Mouse (Mus musculus) hindbrain, embryonic 12.5 days (tissue): ENCODE measurements around the gene Slc36a3. TPM values are rescaled to one million over a fixed set of nuclear protein-coding genes. Genes with fewer than 3 reads are reported as not detected.
"Not testable (repeated sequence)": the region's sequence is repeated elsewhere in the genome, so short reads cannot be mapped to it uniquely, and the experiment has no call there.

Source experiments
- ATAC-seq: fragments of 200-750 bp; cut with Nextera tagmentation; 2 replicates; pipeline ENCODE4 v1.8.0; 2017; ENCODE audit warnings: moderate TSS enrichment; ENCODE audit not compliant: low FRiP score
- H3K27ac ChIP-seq: fragments of 300-500 bp; sonication (generic); 2 replicates; pipeline ENCODE4 v1.5.1; 2016; ENCODE audit warnings: mild to moderate bottlenecking
- H3K27me3 ChIP-seq: fragments of 300-500 bp; sonication (generic); 2 replicates; pipeline ENCODE4 v1.6.1; 2016; ENCODE audit warnings: mild to moderate bottlenecking
- H3K36me3 ChIP-seq: fragments of 300-500 bp; sonication (generic); 2 replicates; pipeline ENCODE4 v1.6.1; 2016; ENCODE audit warnings: mild to moderate bottlenecking
- H3K4me1 ChIP-seq: fragments of 300-500 bp; sonication (generic); 2 replicates; pipeline ENCODE4 v1.6.1; 2016
- H3K4me2 ChIP-seq: fragments of 300-500 bp; sonication (generic); replicated peaks from 2 replicates; pipeline ENCODE4 v1.6.1; 2016; ENCODE audit warnings: mild to moderate bottlenecking
- H3K4me3 ChIP-seq: fragments of 300-500 bp; sonication (generic); 2 replicates; pipeline ENCODE4 v1.5.1; 2016; ENCODE audit warnings: mild to moderate bottlenecking
- H3K9ac ChIP-seq: fragments of 300-500 bp; sonication (generic); 2 replicates; pipeline ENCODE4 v1.6.1; 2016; ENCODE audit warnings: mild to moderate bottlenecking, moderate library complexity
- H3K9me3 ChIP-seq: fragments of 300-500 bp; sonication (generic); replicated peaks from 2 replicates; pipeline ENCODE4 v1.6.1; 2016; ENCODE audit warnings: mild to moderate bottlenecking
- WGBS: fragments of 180-500 bp; shearing (Covaris S2); methylation state at CpG from one replicate; pipeline ENCODE4 v1.1.7; 2016; 5-methylcytosine and 5-hydroxymethylcytosine counted together
- polyA plus RNA-seq: library from polyadenylated mRNA; unstranded; fragments of >200 nt; fragmentation: Nextera tagmentation; extraction: Ambion mirVana; gene quantifications from 2 replicates; pipeline ENCODE4 v1.2.1, GENCODE M21; 2016

The Slc36a3 gene
- polyA plus RNA-seq, 1 experiment from 2014 or later = not detected

- WGBS = 92% methylated on average over 2 of the region's 2 CpGs
- H3K27me3 ChIP-seq = no peaks in the 10 kb centered on the region
- no peak overlapping the region for H3K9ac ChIP-seq
- H3K9me3 ChIP-seq = no peaks in the 10 kb centered on the region
- no peak overlapping the region for H3K4me3 ChIP-seq
- no peak overlapping the region for H3K27ac ChIP-seq
- no peak overlapping the region for H3K4me2 ChIP-seq
- H3K36me3 ChIP-seq = no peaks in the 10 kb centered on the region
- ATAC-seq = no peak
- no peaks in the 10 kb centered on the region for H3K4me1 ChIP-seq
Observed at GRCm38 (mm10) chr11:55117031-55117430, 34.5 kb downstream of the Slc36a3 start.

GRCm38 (mm10) chr11:55116004-55116403 lies 35.5 kb downstream of the Slc36a3 start:
- H3K4me1 ChIP-seq = no peaks in the 10 kb centered on the region
- H3K4me2 ChIP-seq = no peak overlapping the region
- no peak overlapping the region for H3K4me3 ChIP-seq
- no peak overlapping the region for H3K9ac ChIP-seq
- ATAC-seq = no peak
- no peak overlapping the region for H3K27ac ChIP-seq
- no peaks in the 10 kb centered on the region for H3K9me3 ChIP-seq
- no peaks in the 10 kb centered on the region for H3K27me3 ChIP-seq
- H3K36me3 ChIP-seq = no peaks in the 10 kb centered on the region
- WGBS = 92% methylated on average over 3 of the region's 3 CpGs

- no peaks in the 10 kb centered on the region for H3K4me1 ChIP-seq
Observed at GRCm38 (mm10) chr11:55114291-55114690, 37.2 kb downstream of the Slc36a3 start.

GRCm38 (mm10) chr11:55113861-55114250 lies 37.7 kb downstream of the Slc36a3 start:
- H3K4me1 ChIP-seq, H3K9me3 ChIP-seq, ATAC-seq, H3K27ac ChIP-seq, H3K36me3 ChIP-seq, H3K9ac ChIP-seq, H3K27me3 ChIP-seq, H3K4me2 ChIP-seq, H3K4me3 ChIP-seq: not testable (repeated sequence)
- 42% methylated on average over 4 of the region's 4 CpGs for WGBS

More at GRCm38 (mm10) chr11:55114291-55114690, 37.2 kb downstream of the Slc36a3 start:
- no peak for ATAC-seq
- Histone ChIP-seq H3K36me3 (peaks cover 3% of the 10 kb centered on the region; the same call in 1 of the 2 replicates), H3K4me3 (no peak overlapping the region), H3K27ac (no peak overlapping the region), H3K4me2 (no peak overlapping the region), H3K27me3 (no peaks in the 10 kb centered on the region), H3K9ac (no peak overlapping the region), H3K9me3 (no peaks in the 10 kb centered on the region)
- 76% methylated on average over 2 of the region's 2 CpGs for WGBS

GRCm38 (mm10) chr11:55113209-55113860 lies 38.2 kb downstream of the Slc36a3 start:
- no peak overlapping the region for H3K27ac ChIP-seq
- no peak for ATAC-seq
- H3K4me2 ChIP-seq = no peak overlapping the region
- H3K9me3 ChIP-seq = no peaks in the 10 kb centered on the region
- H3K9ac ChIP-seq = no peak overlapping the region
- no peaks in the 10 kb centered on the region for H3K27me3 ChIP-seq
- WGBS = 69% methylated on average over 7 of the region's 7 CpGs
- H3K4me1 ChIP-seq = no peaks in the 10 kb centered on the region
- no peak overlapping the region for H3K4me3 ChIP-seq
- peaks cover 4% of the 10 kb centered on the region; the same call in 1 of the 2 replicates for H3K36me3 ChIP-seq

GRCm38 (mm10) chr11:55110566-55111169 lies 40.8 kb downstream of the Slc36a3 start:
- Histone ChIP-seq H3K9me3 (no peaks in the 10 kb centered on the region), H3K4me2 (no peak overlapping the region), H3K4me1 (no peaks in the 10 kb centered on the region), H3K9ac (no peak overlapping the region), H3K4me3 (no peak overlapping the region), H3K36me3 (peaks cover 4% of the 10 kb centered on the region; the same call in 1 of the 2 replicates), H3K27me3 (no peaks in the 10 kb centered on the region), H3K27ac (no peak overlapping the region)
- WGBS = 84% methylated on average over 7 of the region's 7 CpGs
- ATAC-seq = no peak

- Histone ChIP-seq H3K4me1 (no peaks in the 10 kb centered on the region), H3K36me3 (peaks cover 4% of the 10 kb centered on the region; the same call in 1 of the 2 replicates), H3K4me3 (no peak overlapping the region), H3K9ac (no peak overlapping the region), H3K4me2 (no peak overlapping the region), H3K27me3 (no peaks in the 10 kb centered on the region), H3K27ac (no peak overlapping the region), H3K9me3 (no peaks in the 10 kb centered on the region)
- no peak for ATAC-seq
- 94% methylated on average over 7 of the region's 7 CpGs for WGBS
Observed at GRCm38 (mm10) chr11:55109521-55110300, 41.8 kb downstream of the Slc36a3 start.

GRCm38 (mm10) chr11:55106636-55107035 lies 44.9 kb downstream of the Slc36a3 start:
- Histone ChIP-seq H3K9ac (no peak overlapping the region), H3K27me3 (no peaks in the 10 kb centered on the region), H3K4me3 (no peak overlapping the region), H3K9me3 (no peaks in the 10 kb centered on the region), H3K36me3 (peaks cover 4% of the 10 kb centered on the region; the same call in 1 of the 2 replicates), H3K4me1 (no peaks in the 10 kb centered on the region; the same call in 1 of the 2 replicates), H3K4me2 (no peak overlapping the region), H3K27ac (no peak overlapping the region)
- no peak for ATAC-seq
- WGBS = 96% methylated on average over 1 of the region's 1 CpGs

- Histone ChIP-seq H3K27me3 (no peaks in the 10 kb centered on the region), H3K9ac (no peak overlapping the region), H3K4me2 (no peak overlapping the region), H3K4me3 (no peak overlapping the region), H3K9me3 (no peaks in the 10 kb centered on the region), H3K27ac (no peak overlapping the region), H3K36me3 (peaks cover 4% of the 10 kb centered on the region; the same call in 1 of the 2 replicates), H3K4me1 (no peaks in the 10 kb centered on the region; the same call in 1 of the 2 replicates)
- WGBS = 82% methylated on average over 4 of the region's 4 CpGs
- ATAC-seq = no peak
Observed at GRCm38 (mm10) chr11:55105389-55105788, 46.1 kb downstream of the Slc36a3 start.

GRCm38 (mm10) chr11:55103229-55103628 lies 48.3 kb downstream of the Slc36a3 start:
- 64% methylated on average over 3 of the region's 3 CpGs for WGBS
- no peak overlapping the region for H3K4me3 ChIP-seq
- H3K9me3 ChIP-seq = no peaks in the 10 kb centered on the region
- peaks cover 7% of the 10 kb centered on the region for H3K4me1 ChIP-seq
- no peak overlapping the region for H3K9ac ChIP-seq
- no peak overlapping the region for H3K4me2 ChIP-seq
- no peak for ATAC-seq
- no peak overlapping the region for H3K27ac ChIP-seq
- no peaks in the 10 kb centered on the region for H3K27me3 ChIP-seq
- no peaks in the 10 kb centered on the region for H3K36me3 ChIP-seq

GRCm38 (mm10) chr11:55102015-55102414 lies 49.5 kb downstream of the Slc36a3 start:
- Histone ChIP-seq H3K9ac (no peak overlapping the region), H3K27me3 (no peaks in the 10 kb centered on the region), H3K4me2 (no peak overlapping the region), H3K9me3 (no peaks in the 10 kb centered on the region), H3K4me1 (peaks cover 12% of the 10 kb centered on the region), H3K36me3 (no peaks in the 10 kb centered on the region), H3K27ac (no peak overlapping the region), H3K4me3 (no peak overlapping the region)
- 86% methylated on average over 3 of the region's 3 CpGs for WGBS
- ATAC-seq = no peak

- Histone ChIP-seq H3K9me3 (no peaks in the 10 kb centered on the region), H3K9ac (no peak overlapping the region), H3K4me3 (no peak overlapping the region), H3K4me1 (peaks cover 12% of the 10 kb centered on the region), H3K27me3 (no peaks in the 10 kb centered on the region), H3K4me2 (no peak overlapping the region), H3K27ac (no peak overlapping the region), H3K36me3 (no peaks in the 10 kb centered on the region)
- WGBS = 29% methylated on average over 4 of the region's 4 CpGs
- no peak for ATAC-seq
Observed at GRCm38 (mm10) chr11:55099868-55100267, 51.6 kb downstream of the Slc36a3 start.
